Comparison of ENCODE assay signal across 16 mouse cellular contexts in the genomic region with DNA sequence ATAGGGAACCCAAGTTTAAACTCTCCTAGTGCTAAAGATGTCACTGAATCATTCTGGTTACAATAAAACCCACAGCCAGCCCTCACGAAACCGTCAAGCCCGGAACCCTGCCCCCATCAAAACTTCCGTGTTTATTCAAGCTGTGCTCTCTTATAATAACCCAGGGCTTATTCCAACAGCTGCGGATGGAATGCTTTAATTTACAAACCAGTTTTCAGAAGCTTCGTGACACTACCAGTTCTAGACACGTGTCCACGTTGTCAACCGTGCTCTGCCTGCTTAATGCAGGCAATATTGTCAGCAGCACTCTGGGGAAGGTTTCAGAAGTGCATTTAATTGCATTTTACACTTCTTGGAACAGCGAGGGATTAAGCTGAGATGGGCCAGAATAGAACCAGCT.
DNase-seq lines count a peak whose midpoint lies in the region; ATAC-seq and TF ChIP-seq lines count a peak whose summit lies in the region.
"Had no signal": no experiment of that assay in that cellular context is flagged by ENCODE, and none has a peak within 500 bp of the region (broad histone marks: within the 10 kb centered on the region; RNA-seq: fewer than 3 reads in every experiment).

No protein-coding gene starts in this region.

- TF ChIP-seq POLR2A in lung, adult 2 months (IDR thresholded peaks at IDR 0.05; ENCODE audit: borderline replicate concordance, extremely low read depth, low read depth, low read length), result no peak

- no peaks in the 10 kb centered on the region for H3K36me3 ChIP-seq in forebrain, postnatal 0 days (ENCODE audit: insufficient read depth)
- no peaks in the 10 kb centered on the region for H3K36me3 ChIP-seq in forebrain, embryonic 11.5 days (ENCODE audit: control insufficient read depth, insufficient read depth, low read length)
- no peaks in the 10 kb centered on the region for H3K36me3 ChIP-seq in midbrain, embryonic 14.5 days (ENCODE audit: control insufficient read depth, insufficient read depth, low read length)
- H3K36me3 ChIP-seq: heart, embryonic 15.5 days; hindbrain, embryonic 15.5 days; limb, embryonic 15.5 days; lung, embryonic 15.5 days; neural tube, embryonic 15.5 days had no signal

- H3K27ac ChIP-seq in forebrain, postnatal 0 days (ENCODE audit: low read depth, low read length), result no peak overlapping the region
- H3K27ac ChIP-seq in forebrain, embryonic 11.5 days (ENCODE audit: low read depth, low read length), result no peak overlapping the region
- H3K27ac ChIP-seq in midbrain, embryonic 14.5 days (replicated peaks; ENCODE audit: low read depth, low read length), result no peak overlapping the region
- H3K27ac ChIP-seq: heart, embryonic 15.5 days; hindbrain, embryonic 15.5 days; limb, embryonic 15.5 days; lung, embryonic 15.5 days; neural tube, embryonic 15.5 days had no signal

- no peak overlapping the region for H3K9ac ChIP-seq in forebrain, postnatal 0 days
- H3K9ac ChIP-seq in forebrain, embryonic 11.5 days (ENCODE audit: low read length), result no peak overlapping the region
- no peak overlapping the region for H3K9ac ChIP-seq in midbrain, embryonic 14.5 days (replicated peaks; ENCODE audit: low read length)
- H3K9ac ChIP-seq: heart, embryonic 15.5 days; hindbrain, embryonic 15.5 days; limb, embryonic 15.5 days; lung, embryonic 15.5 days; neural tube, embryonic 15.5 days had no signal

- ATAC-seq in forebrain, postnatal 0 days, result peak; percentile 66
- no peak for ATAC-seq in forebrain, embryonic 11.5 days (replicated peaks; ENCODE audit: low FRiP score)
- no peak for ATAC-seq in midbrain, embryonic 14.5 days (ENCODE audit: low FRiP score, low TSS enrichment)
- ATAC-seq in erythroblast, adult 5-6 weeks (replicated peaks; ENCODE audit: low FRiP score, poor library complexity, severe bottlenecking), result no peak

- H3K4me3 ChIP-seq in forebrain, postnatal 0 days (ENCODE audit: low read depth, low read length), result no peak overlapping the region
- no peak overlapping the region for H3K4me3 ChIP-seq in forebrain, embryonic 11.5 days (ENCODE audit: low read depth, low read length)
- no peak overlapping the region for H3K4me3 ChIP-seq in lung, adult 2 months (replicated peaks; ENCODE audit: extremely low read depth, low read depth, low read length)
- H3K4me3 ChIP-seq in midbrain, embryonic 14.5 days (replicated peaks; ENCODE audit: low read depth, low read length), result no peak overlapping the region
- H3K4me3 ChIP-seq: heart, embryonic 15.5 days; hindbrain, embryonic 15.5 days; limb, embryonic 15.5 days; lung, embryonic 15.5 days; neural tube, embryonic 15.5 days had no signal

- WGBS in forebrain, postnatal 0 days, result 47% methylated on average over 10 of the region's 10 CpGs
- 82% methylated on average over 10 of the region's 10 CpGs for WGBS in forebrain, embryonic 11.5 days
- 36% methylated on average over 10 of the region's 10 CpGs for WGBS in lung, adult 2 months
- 12% methylated on average over 10 of the region's 10 CpGs for WGBS in large intestine, adult 2 months
- 50% methylated on average over 10 of the region's 10 CpGs for WGBS in midbrain, embryonic 14.5 days

- no peaks in the 10 kb centered on the region for H3K4me1 ChIP-seq in forebrain, postnatal 0 days (ENCODE audit: insufficient read depth)
- no peaks in the 10 kb centered on the region for H3K4me1 ChIP-seq in forebrain, embryonic 11.5 days (replicated peaks; ENCODE audit: control insufficient read depth, insufficient read depth, low read length)
- H3K4me1 ChIP-seq in lung, adult 2 months (ENCODE audit: control insufficient read depth, insufficient read depth, low read length), result peaks cover 3% of the 10 kb centered on the region; the same call in 1 of the 2 replicates
- no peaks in the 10 kb centered on the region for H3K4me1 ChIP-seq in midbrain, embryonic 14.5 days (ENCODE audit: control insufficient read depth, insufficient read depth, low read length)
- H3K4me1 ChIP-seq: heart, embryonic 15.5 days; limb, embryonic 15.5 days had no signal

- no peaks in the 10 kb centered on the region for H3K9me3 ChIP-seq in forebrain, postnatal 0 days (ENCODE audit: low read length)
- no peaks in the 10 kb centered on the region for H3K9me3 ChIP-seq in forebrain, embryonic 11.5 days (ENCODE audit: control insufficient read depth, low read length)
- H3K9me3 ChIP-seq in midbrain, embryonic 14.5 days (ENCODE audit: control insufficient read depth, low read length), result no peaks in the 10 kb centered on the region
- H3K9me3 ChIP-seq: heart, embryonic 15.5 days; hindbrain, embryonic 15.5 days; limb, embryonic 15.5 days; lung, embryonic 15.5 days; neural tube, embryonic 15.5 days had no signal

- no peak for DNase-seq in forebrain, postnatal 0 days
- DNase-seq in forebrain, embryonic 11.5 days (ENCODE audit: low spot score), result no peak
- DNase-seq in lung, adult 18-20 months, result peak; percentile 23 to 33
- no peak for DNase-seq in lung, adult 2 months
- DNase-seq in large intestine, adult 2 months (ENCODE audit: low read depth, low spot score), result peak; percentile 31
- peak; percentile 52 for DNase-seq in midbrain, embryonic 14.5 days
- no peak for DNase-seq in adipocyte (ENCODE audit: low spot score)
- DNase-seq: adrenal gland, adult 2 months; B cell, adult 2 months; cerebellum, postnatal 25 days had no signal

- no peak for TF ChIP-seq CTCF in forebrain, postnatal 0 days (IDR thresholded peaks at IDR 0.05; ENCODE audit: low read depth)
- no peak for TF ChIP-seq CTCF in lung, adult 2 months (IDR thresholded peaks at IDR 0.05; ENCODE audit: insufficient read depth, low read length)

- H3K4me2 ChIP-seq in forebrain, postnatal 0 days (ENCODE audit: low read depth), result no peak overlapping the region
- no peak overlapping the region for H3K4me2 ChIP-seq in forebrain, embryonic 11.5 days (ENCODE audit: low read depth, low read length, severe bottlenecking)
- no peak overlapping the region for H3K4me2 ChIP-seq in midbrain, embryonic 14.5 days (ENCODE audit: low read length)
- H3K4me2 ChIP-seq: heart, embryonic 15.5 days; hindbrain, embryonic 15.5 days; limb, embryonic 15.5 days; lung, embryonic 15.5 days; neural tube, embryonic 15.5 days had no signal

- no peaks in the 10 kb centered on the region for H3K27me3 ChIP-seq in forebrain, postnatal 0 days (ENCODE audit: insufficient read depth, low read length)
- no peaks in the 10 kb centered on the region for H3K27me3 ChIP-seq in forebrain, embryonic 11.5 days (ENCODE audit: control insufficient read depth, insufficient read depth, low read length)
- H3K27me3 ChIP-seq in midbrain, embryonic 14.5 days (ENCODE audit: control insufficient read depth, insufficient read depth, low read length), result no peaks in the 10 kb centered on the region
- H3K27me3 ChIP-seq: heart, embryonic 15.5 days; hindbrain, embryonic 15.5 days; limb, embryonic 15.5 days; lung, embryonic 15.5 days; neural tube, embryonic 15.5 days had no signal

Comparison
In these comparisons a context has a peak if more than half of its experiments do, and no peak if none do; other contexts are left out.
1. DNase-seq: peak in lung, adult 18-20 months (2 of 2), large intestine, adult 2 months (single experiment) and midbrain, embryonic 14.5 days (single experiment); none in forebrain, postnatal 0 days (single experiment), forebrain, embryonic 11.5 days (single experiment), lung, adult 2 months (single experiment) and adipocyte (single experiment).